Comparison of ENCODE assay signal across 11 mouse cellular contexts in the genomic region with DNA sequence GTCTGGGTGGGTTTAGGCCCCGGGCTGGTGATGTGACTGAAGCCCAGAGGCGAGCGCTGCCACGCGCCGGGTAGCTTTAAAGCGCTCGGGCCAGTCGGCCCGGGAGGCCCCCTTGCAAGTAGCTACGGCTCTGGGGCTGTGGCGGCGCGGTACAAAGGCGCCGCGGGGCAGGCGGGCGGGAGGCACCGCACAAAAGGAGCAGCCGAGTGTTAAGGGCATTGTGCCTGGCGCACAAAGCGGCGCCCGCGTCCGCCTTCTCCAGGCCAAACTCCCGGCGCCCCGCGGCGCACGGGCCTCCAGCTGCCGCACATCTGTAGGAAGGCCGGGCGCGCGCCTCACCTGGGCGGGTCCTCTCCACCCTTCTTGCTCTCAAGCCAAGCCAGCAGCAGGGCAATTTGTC. TPM values are rescaled to one million over a fixed set of nuclear protein-coding genes. Genes with fewer than 3 reads are reported as not detected.
A peak's percentile ranks its signal among the peaks of the same experiment; 100 is the strongest.
DNase-seq lines count a peak whose midpoint lies in the region; ATAC-seq lines count a peak whose summit lies in the region.
"Had no signal": no experiment of that assay in that cellular context is flagged by ENCODE, and none has a peak within 500 bp of the region (broad histone marks: within the 10 kb centered on the region; RNA-seq: fewer than 3 reads in every experiment).

No protein-coding gene starts in this region.

- peak overlapping the region; percentile 29 for H3K4me2 ChIP-seq in heart, embryonic 14.5 days (ENCODE audit: low read length)
- H3K4me2 ChIP-seq in hindbrain, embryonic 16.5 days (ENCODE audit: low read length): peak overlapping the region; percentile 61
- peak overlapping the region; percentile 47 for H3K4me2 ChIP-seq in neural tube, embryonic 11.5 days (ENCODE audit: low read depth)
- H3K4me2 ChIP-seq: liver, embryonic 13.5 days had no signal

- no peak for ATAC-seq in heart, embryonic 14.5 days (ENCODE audit: insufficient number of reproducible peaks, insufficient read depth, low FRiP score, low read depth)
- no peak for ATAC-seq in hindbrain, embryonic 16.5 days
- ATAC-seq in neural tube, embryonic 11.5 days (ENCODE audit: insufficient read depth, low FRiP score, low TSS enrichment): peak; percentile 60
- no peak for ATAC-seq in megakaryocyte progenitor cell, adult 5-6 weeks (replicated peaks; ENCODE audit: poor library complexity)
- no peak for ATAC-seq in monocyte, adult 5-6 weeks (replicated peaks; ENCODE audit: insufficient number of reproducible peaks, low FRiP score, low TSS enrichment, poor library complexity, severe bottlenecking)

- no peaks in the 10 kb centered on the region for H3K36me3 ChIP-seq in heart, embryonic 14.5 days (ENCODE audit: control insufficient read depth, insufficient read depth, low read length)
- H3K36me3 ChIP-seq in hindbrain, embryonic 16.5 days (ENCODE audit: control insufficient read depth, insufficient read depth, low read length): no peaks in the 10 kb centered on the region
- H3K36me3 ChIP-seq in neural tube, embryonic 11.5 days (ENCODE audit: control insufficient read depth, insufficient read depth, low read length): no peaks in the 10 kb centered on the region
- H3K36me3 ChIP-seq: liver, embryonic 13.5 days had no signal

- H3K27ac ChIP-seq in heart, embryonic 14.5 days (replicated peaks in 1 of 2; ENCODE audit: control insufficient read depth in 1 of 2, insufficient read depth in 1 of 2, low read depth in 2 of 2, low read length in 2 of 2): no peak overlapping the region
- no peak overlapping the region for H3K27ac ChIP-seq in hindbrain, embryonic 16.5 days (ENCODE audit: low read depth, low read length)
- H3K27ac ChIP-seq in neural tube, embryonic 11.5 days (ENCODE audit: low read depth, low read length): no peak overlapping the region
- H3K27ac ChIP-seq: liver, embryonic 13.5 days had no signal

- no peaks in the 10 kb centered on the region for H3K9me3 ChIP-seq in heart, embryonic 14.5 days (ENCODE audit: control insufficient read depth, low read length)
- no peaks in the 10 kb centered on the region for H3K9me3 ChIP-seq in hindbrain, embryonic 16.5 days (ENCODE audit: control insufficient read depth, low read length)
- H3K9me3 ChIP-seq in neural tube, embryonic 11.5 days (ENCODE audit: control insufficient read depth, low read length): no peaks in the 10 kb centered on the region
- H3K9me3 ChIP-seq: liver, embryonic 13.5 days had no signal

- peaks cover 1 to 9% of the 10 kb centered on the region in 2 experiments for H3K4me1 ChIP-seq in heart, embryonic 14.5 days (ENCODE audit: control insufficient read depth in 2 of 2, insufficient read depth in 2 of 2, low read length in 2 of 2)
- H3K4me1 ChIP-seq in hindbrain, embryonic 16.5 days (ENCODE audit: control insufficient read depth, insufficient read depth, low read depth, low read length): peaks cover 28% of the 10 kb centered on the region
- peaks cover 65% of the 10 kb centered on the region for H3K4me1 ChIP-seq in neural tube, embryonic 11.5 days (ENCODE audit: control insufficient read depth, insufficient read depth, low read length)

- no peak overlapping the region for H3K9ac ChIP-seq in heart, embryonic 14.5 days (ENCODE audit: low read length)
- H3K9ac ChIP-seq in hindbrain, embryonic 16.5 days (ENCODE audit: low read depth, low read length): peak overlapping the region; percentile 59
- peak overlapping the region; percentile 45 for H3K9ac ChIP-seq in neural tube, embryonic 11.5 days (ENCODE audit: low read length)
- H3K9ac ChIP-seq: liver, embryonic 13.5 days had no signal

- under 1% methylated on average over 39 of the region's 39 CpGs for whole genome bisulfite sequencing in heart, embryonic 14.5 days
- WGBS in hindbrain, embryonic 16.5 days: 1% methylated on average over 22 of the region's 39 CpGs
- WGBS in neural tube, embryonic 11.5 days: 0% methylated on average over 23 of the region's 39 CpGs

- peak overlapping the region in 1 of 2 experiments; percentile 21; a peak in 2 of 4 replicates for H3K4me3 ChIP-seq in heart, embryonic 14.5 days (ENCODE audit: control insufficient read depth in 1 of 2, insufficient read depth in 1 of 2, low read depth in 1 of 2, low read length in 2 of 2)
- peak overlapping the region; percentile 31 for H3K4me3 ChIP-seq in hindbrain, embryonic 16.5 days (ENCODE audit: low read length)
- H3K4me3 ChIP-seq in neural tube, embryonic 11.5 days (ENCODE audit: low read depth, low read length): peak overlapping the region; percentile 23
- H3K4me3 ChIP-seq: liver, embryonic 13.5 days had no signal

- peaks cover 76% of the 10 kb centered on the region for H3K27me3 ChIP-seq in heart, embryonic 14.5 days (ENCODE audit: control insufficient read depth, insufficient read depth, low read length)
- H3K27me3 ChIP-seq in hindbrain, embryonic 16.5 days (replicated peaks; ENCODE audit: control insufficient read depth, insufficient read depth, low read length): peaks cover 55% of the 10 kb centered on the region
- peaks cover 60% of the 10 kb centered on the region for H3K27me3 ChIP-seq in neural tube, embryonic 11.5 days (ENCODE audit: control insufficient read depth, insufficient read depth, low read length)

- DNase-seq in heart, postnatal 4 days: no peak
- peak; percentile 81 for DNase-seq in embryo, embryonic 11 days
- DNase-seq in neural tube, embryonic 11.5 days (ENCODE audit: low spot score): peak; percentile 85
- DNase-seq in layer of hippocampus, postnatal 25 days (ENCODE audit: extremely low spot score in 1 of 2, low spot score in 1 of 2): no peak
- DNase-seq: gastrocnemius, postnatal 10 days; liver, embryonic 13.5 days had no signal

RNA-seq across cellular contexts. Expression of a gene that starts 1.1 kb away (rescaled TPM):
- not detected in 2 replicates for polyA plus RNA-seq in heart, embryonic 14.5 days (2014; fragmentation: Nextera tagmentation; extraction: Ambion mirVana)
- total RNA-seq in heart, postnatal 4 days (2021): not detected
- polyA plus RNA-seq in hindbrain, embryonic 16.5 days (2015; fragmentation: Nextera tagmentation; extraction: Ambion mirVana): 0.11 and 0.50 TPM in 2 replicates
- 1.6 and 2.3 TPM in 2 replicates for polyA plus RNA-seq in neural tube, embryonic 11.5 days (2014; fragmentation: Nextera tagmentation; extraction: Ambion mirVana)
- not detected in 2 replicates for total RNA-seq in megakaryocyte progenitor cell, adult 5-6 weeks (2015)
- not detected in 2 replicates for total RNA-seq in megakaryocyte progenitor cell, adult 5-6 weeks (2017)
- not detected for total RNA-seq in layer of hippocampus, postnatal 25 days (2021)
- total RNA-seq in monocyte, adult 5-6 weeks (2017): not detected in 3 replicates
- total RNA-seq: gastrocnemius, postnatal 10 days had no signal
- polyA plus RNA-seq: C2C12; liver, embryonic 13.5 days had no signal

RNA-seq across cellular contexts. Expression of a gene that starts 6.6 kb away (rescaled TPM):
- polyA plus RNA-seq in heart, embryonic 14.5 days (2014; fragmentation: Nextera tagmentation; extraction: Ambion mirVana): 19.4 and 20.3 TPM in 2 replicates
- 10 to 100 TPM; 32.1 to 33.3 TPM for total RNA-seq in heart, postnatal 4 days (2021)
- 17.2 and 22.2 TPM in 2 replicates for polyA plus RNA-seq in hindbrain, embryonic 16.5 days (2015; fragmentation: Nextera tagmentation; extraction: Ambion mirVana)
- polyA plus RNA-seq in neural tube, embryonic 11.5 days (2014; fragmentation: Nextera tagmentation; extraction: Ambion mirVana): 27.1 and 31.3 TPM in 2 replicates
- 7.9 and 12.1 TPM in 2 replicates for total RNA-seq in megakaryocyte progenitor cell, adult 5-6 weeks (2015)
- total RNA-seq in megakaryocyte progenitor cell, adult 5-6 weeks (2017): 11.5 and 14.8 TPM in 2 replicates
- total RNA-seq in layer of hippocampus, postnatal 25 days (2021): 10 to 100 TPM; 38.9 to 45.1 TPM
- total RNA-seq in monocyte, adult 5-6 weeks (2017): 10.5 to 18.2 TPM (median 14.9 TPM) in 3 replicates

RNA-seq across cellular contexts. Expression of a gene that starts 16.4 kb away (rescaled TPM):
- polyA plus RNA-seq in heart, embryonic 14.5 days (2014; fragmentation: Nextera tagmentation; extraction: Ambion mirVana): 14.0 and 18.2 TPM in 2 replicates
- 10 to 100 TPM; 30.1 to 30.6 TPM for total RNA-seq in heart, postnatal 4 days (2021)
- polyA plus RNA-seq in hindbrain, embryonic 16.5 days (2015; fragmentation: Nextera tagmentation; extraction: Ambion mirVana): 15.5 and 16.4 TPM in 2 replicates
- polyA plus RNA-seq in neural tube, embryonic 11.5 days (2014; fragmentation: Nextera tagmentation; extraction: Ambion mirVana): 8.3 and 8.9 TPM in 2 replicates
- 0.12 and 0.76 TPM in 2 replicates for total RNA-seq in megakaryocyte progenitor cell, adult 5-6 weeks (2015)
- total RNA-seq in megakaryocyte progenitor cell, adult 5-6 weeks (2017): not detected in 2 replicates
- 1 to 10 TPM; 5.4 to 6.0 TPM for total RNA-seq in layer of hippocampus, postnatal 25 days (2021)
- total RNA-seq in monocyte, adult 5-6 weeks (2017): 0.39 to 0.86 TPM in 2 of 3 replicates, not detected in the other

RNA-seq across cellular contexts. Expression of a gene that starts 28.4 kb away (rescaled TPM):
- 74.9 and 77.5 TPM in 2 replicates for polyA plus RNA-seq in heart, embryonic 14.5 days (2014; fragmentation: Nextera tagmentation; extraction: Ambion mirVana)
- total RNA-seq in heart, postnatal 4 days (2021): 100 to 1,000 TPM; 105 to 116 TPM
- polyA plus RNA-seq in hindbrain, embryonic 16.5 days (2015; fragmentation: Nextera tagmentation; extraction: Ambion mirVana): 9.0 and 10.6 TPM in 2 replicates
- polyA plus RNA-seq in neural tube, embryonic 11.5 days (2014; fragmentation: Nextera tagmentation; extraction: Ambion mirVana): 2.1 and 2.2 TPM in 2 replicates
- 0.12 TPM in 1 of 2 replicates, not detected in the other for total RNA-seq in megakaryocyte progenitor cell, adult 5-6 weeks (2015)
- total RNA-seq in megakaryocyte progenitor cell, adult 5-6 weeks (2017): not detected in 2 replicates
- 1 to 10 TPM; 2.6 to 5.8 TPM for total RNA-seq in layer of hippocampus, postnatal 25 days (2021)
- total RNA-seq in monocyte, adult 5-6 weeks (2017): not detected in 3 replicates

RNA-seq across cellular contexts. Expression of a gene that starts 35.2 kb away (rescaled TPM):
- 261 and 276 TPM in 2 replicates for polyA plus RNA-seq in heart, embryonic 14.5 days (2014; fragmentation: Nextera tagmentation; extraction: Ambion mirVana)
- 100 to 1,000 TPM; 312 to 319 TPM for total RNA-seq in heart, postnatal 4 days (2021)
- polyA plus RNA-seq in hindbrain, embryonic 16.5 days (2015; fragmentation: Nextera tagmentation; extraction: Ambion mirVana): 125 and 138 TPM in 2 replicates
- polyA plus RNA-seq in neural tube, embryonic 11.5 days (2014; fragmentation: Nextera tagmentation; extraction: Ambion mirVana): 311 and 312 TPM in 2 replicates
- total RNA-seq in megakaryocyte progenitor cell, adult 5-6 weeks (2015): 1,636 and 1,708 TPM in 2 replicates
- 3,182 and 3,570 TPM in 2 replicates for total RNA-seq in megakaryocyte progenitor cell, adult 5-6 weeks (2017)
- total RNA-seq in layer of hippocampus, postnatal 25 days (2021): 100 to 1,000 TPM; 200 to 205 TPM
- total RNA-seq in monocyte, adult 5-6 weeks (2017): 1,335 to 1,418 TPM (median 1,365 TPM) in 3 replicates

Comparison
In these comparisons a context has a peak if more than half of its experiments do, and no peak if none do; other contexts are left out.
1. DNase-seq: peak in embryo, embryonic 11 days (single experiment) and neural tube, embryonic 11.5 days (single experiment); none in heart, postnatal 4 days (single experiment) and layer of hippocampus, postnatal 25 days (0 of 2).
2. RNA of a gene that starts 16.4 kb away (total RNA-seq): 30.1 to 30.6 TPM in heart, postnatal 4 days; 5.4 to 6.0 TPM in layer of hippocampus, postnatal 25 days, 0.39 to 0.86 TPM in monocyte, adult 5-6 weeks and 0.12 to 0.76 TPM in megakaryocyte progenitor cell, adult 5-6 weeks; every median in the first group is over 4 times any median in the second.
3. Peak in every context shown above with its lines, with median percentiles within 50 percentile points of each other: H3K4me2 ChIP-seq.